Mouse (Mus musculus) cortical plate, adult 2 months (tissue): ENCODE measurements at regions not wholly inside any gene's neighbourhood (a gene's known extent, or its start where the extent isn't known, plus 50 kb on each side); places are given as distances from the start of the nearest gene placed in this dataset.
"Not testable (repeated sequence)": the region's sequence is repeated elsewhere in the genome, so short reads cannot be mapped to it uniquely, and the experiment has no call there.

Experiments
- CTCF ChIP-seq: fragments of 200-500 bp; IDR thresholded peaks from 2 replicates; pipeline ENCODE4 v1.5.1; 2011; ENCODE audit warnings: mild to moderate bottlenecking, control low read depth, low read length; ENCODE audit not compliant: insufficient read depth; ENCODE audit errors: extremely low read depth
- POLR2A ChIP-seq: fragments of 200-500 bp; IDR thresholded peaks from 2 replicates; pipeline ENCODE4 v1.6.1; 2011; ENCODE audit warnings: mild to moderate bottlenecking, low read length, control low read depth; ENCODE audit not compliant: insufficient read depth; ENCODE audit errors: extremely low read depth

- TF ChIP-seq CTCF, POLR2A: not testable (repeated sequence)
These were observed 1037.6 kb upstream of the Sel1l start for GRCm38 (mm10) chr12:92886394-92887075.
